Mouse (Mus musculus): Measurements from ENCODE around the gene Shc2. TPM values are rescaled to one million over a fixed set of nuclear protein-coding genes. Genes with fewer than 3 reads are reported as not detected.

Gene Shc2
- total RNA-seq (2023), result not detected

DNA sequence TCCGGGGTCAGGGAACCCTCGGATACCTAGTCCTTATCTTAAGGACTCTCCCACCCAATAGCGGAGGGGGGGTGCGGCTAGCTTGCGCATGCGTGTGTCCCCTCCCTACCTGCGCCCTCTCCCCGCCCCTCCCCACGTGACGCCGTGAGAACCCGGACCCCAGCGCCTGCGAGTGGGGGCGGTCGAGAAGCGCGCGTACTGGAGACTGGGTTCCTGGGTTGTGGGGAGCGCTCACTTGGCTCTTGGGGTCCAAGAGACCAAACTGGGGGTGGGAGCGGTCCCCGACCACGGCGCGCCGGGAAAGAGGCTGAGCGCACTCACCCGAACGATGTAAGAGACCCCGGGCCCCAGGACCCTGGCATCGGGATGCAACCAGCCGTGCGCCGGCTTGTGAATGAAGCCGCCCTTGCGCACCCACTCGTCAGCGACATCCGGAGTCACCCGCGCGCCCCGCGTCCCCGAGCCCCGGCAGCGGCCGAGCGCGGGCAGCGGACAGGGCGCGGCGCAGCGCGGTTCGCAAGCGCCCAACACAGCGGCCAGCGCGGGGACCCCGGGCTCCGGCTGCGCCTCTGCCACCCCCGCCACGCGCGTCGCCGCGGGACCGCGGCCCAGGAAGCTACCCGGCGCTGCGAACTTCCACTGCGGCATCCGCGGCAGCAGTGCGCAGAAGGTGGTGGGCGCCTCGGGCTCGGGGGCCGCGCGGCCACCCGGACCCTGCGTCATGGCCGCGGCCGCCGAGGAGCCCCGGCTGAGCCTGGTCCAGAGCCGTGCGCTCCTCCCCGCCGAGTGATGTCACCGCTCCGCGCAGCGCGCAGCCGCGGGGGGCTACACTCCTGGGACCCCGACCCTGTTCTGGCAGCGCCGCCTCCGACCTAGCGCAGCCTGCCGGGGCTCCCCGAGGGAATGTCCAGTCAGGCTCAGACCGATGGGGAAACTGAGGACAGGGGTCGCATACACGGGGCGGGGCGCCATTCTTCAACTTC lies at the start of gene Shc2:
Gene Shc2 (minus strand): TSS at position 791 of the 983 bp plus-strand sequence.

GRCm38 (mm10) chr10:79681591-79682245 lies 44.0 kb upstream of the Shc2 start, which contains the start of gene Cdc34:
TSS of gene Cdc34 (plus strand) at chr10:79682195.

GRCm38 (mm10) chr10:79668771-79669575 lies 31.3 kb upstream of the Shc2 start, which contains the start of gene Tpgs1:
TSS of gene Tpgs1 (plus strand) at chr10:79669369.

GRCm38 (mm10) chr10:79664131-79664665 lies 26.5 kb upstream of the Shc2 start, which contains the start of gene Madcam1:
TSS of gene Madcam1 (plus strand) at chr10:79664559.

DNA sequence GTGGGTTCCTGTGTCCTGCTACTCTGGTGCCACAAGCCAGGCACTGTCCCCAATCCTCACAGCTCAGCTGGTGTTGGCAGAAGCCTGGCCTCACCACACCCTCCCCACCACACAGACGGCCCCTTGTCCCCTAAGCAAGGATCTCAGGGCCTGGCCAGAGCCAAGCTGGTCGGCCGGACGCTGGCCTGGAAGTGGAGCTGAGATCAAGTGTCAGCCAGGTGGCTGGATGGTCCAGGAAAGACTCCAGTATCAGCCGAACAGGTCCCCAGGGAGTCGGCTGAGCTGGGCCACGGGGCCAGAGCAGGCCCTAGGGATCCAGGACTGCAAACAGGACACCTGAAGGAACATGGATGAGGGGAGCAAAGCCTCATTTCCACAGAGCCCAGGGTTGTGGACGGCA lies 8.0 kb upstream of the Shc2 start, which contains the start of gene Odf3l2:
Gene Odf3l2 (minus strand): TSS at position 28 of the 400 bp plus-strand sequence.

DNA sequence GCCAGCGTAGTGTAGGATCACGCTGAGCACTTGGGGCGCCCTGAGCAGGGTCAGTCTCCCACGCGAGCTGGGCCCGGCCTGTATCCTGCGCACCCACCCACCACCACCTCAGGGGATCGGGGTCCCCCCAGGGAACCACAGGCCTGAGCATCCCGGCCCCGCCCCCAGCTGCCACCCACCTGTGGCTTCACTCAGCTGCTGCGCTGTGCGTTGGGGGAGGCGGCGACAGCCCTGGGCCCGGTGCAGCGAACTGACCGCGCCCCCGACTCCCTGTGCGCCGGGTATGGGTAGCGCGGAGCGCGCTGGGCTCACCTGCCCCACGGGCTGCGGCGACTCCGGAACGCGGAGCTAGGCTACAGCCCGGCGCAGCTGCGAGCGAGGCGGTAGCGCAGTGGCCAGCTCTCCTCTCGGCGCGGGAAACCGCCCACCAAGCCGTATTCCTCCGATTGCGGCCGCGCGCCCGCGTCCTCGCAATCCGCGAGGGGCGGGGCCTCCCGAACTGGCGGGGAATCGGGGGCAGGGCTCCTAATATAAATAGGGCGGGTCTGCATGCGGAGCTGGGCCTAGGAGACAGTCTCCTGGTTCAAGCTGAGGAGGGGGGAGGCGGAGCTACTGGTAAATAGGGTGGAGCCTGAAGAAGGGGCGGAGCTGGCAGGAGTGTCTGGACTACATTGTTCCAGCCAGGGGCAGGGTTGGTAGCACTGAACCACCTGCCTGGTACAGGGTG lies 24.0 kb downstream of the Shc2 start, which contains the start of gene C2cd4c:
Gene C2cd4c (minus strand): TSS at position 448 of the 727 bp plus-strand sequence.

GRCm38 (mm10) chr10:79587061-79587751 lies 50.5 kb downstream of the Shc2 start, which contains the start of gene Theg:
TSS of gene Theg (minus strand) at chr10:79587331.

Other genes with a start within 250 kb of the Shc2 start
- gene Vmn2r83, start 169.2 kb downstream of the Shc2 start, total RNA-seq (2023), result not detected
- gene Plpp2, start 104.1 kb downstream of the Shc2 start, total RNA-seq (2023), result 1.2 TPM
- gene Mier2, start 82.7 kb downstream of the Shc2 start, total RNA-seq (2023), result 58.4 TPM
- not detected for gene Theg, start 50.6 kb downstream of the Shc2 start, total RNA-seq (2023)
- not detected for gene C2cd4c, start 23.9 kb downstream of the Shc2 start, total RNA-seq (2023)
- not detected for gene Odf3l2, start 7.8 kb upstream of the Shc2 start, total RNA-seq (2023)
- gene Madcam1, start 26.6 kb upstream of the Shc2 start, total RNA-seq (2023), result not detected
- 22.8 TPM for gene Tpgs1, start 31.5 kb upstream of the Shc2 start, total RNA-seq (2023)
- 93.4 TPM for gene Cdc34, start 44.3 kb upstream of the Shc2 start, total RNA-seq (2023)
- 3.2 TPM for gene Gzmm, start 51.1 kb upstream of the Shc2 start, total RNA-seq (2023)
- gene Bsg, start 66.6 kb upstream of the Shc2 start, total RNA-seq (2023), result 99.5 TPM
- gene Hcn2, start 78.7 kb upstream of the Shc2 start, total RNA-seq (2023), result not detected
- gene Polrmt, start 108.7 kb upstream of the Shc2 start, total RNA-seq (2023), result 69.9 TPM
- gene Fgf22, start 117.2 kb upstream of the Shc2 start, total RNA-seq (2023), result not detected
- 71.9 TPM for gene Rnf126, start 129.0 kb upstream of the Shc2 start, total RNA-seq (2023)
- gene Fstl3, start 139.4 kb upstream of the Shc2 start, total RNA-seq (2023), result 1.2 TPM
- gene Prss57, start 153.0 kb upstream of the Shc2 start, total RNA-seq (2023), result not detected
- gene Palm, start 155.7 kb upstream of the Shc2 start, total RNA-seq (2023), result 6.7 TPM
- gene Misp, start 183.1 kb upstream of the Shc2 start, total RNA-seq (2023), result not detected
- 783 TPM for gene Ptbp1, start 216.5 kb upstream of the Shc2 start, total RNA-seq (2023)
- gene Prtn3, start 236.6 kb upstream of the Shc2 start, total RNA-seq (2023), result not detected
- gene Plppr3, start 236.7 kb upstream of the Shc2 start, total RNA-seq (2023), result 1.0 TPM
- 0.83 TPM for gene Elane, start 248.3 kb upstream of the Shc2 start, total RNA-seq (2023)

Data from CD4-positive naive resting alpha-beta T cell, adult 57 days (primary cell).